Mouse (Mus musculus): ENCODE measurements around the gene Gm13698. TPM values are rescaled to one million over a fixed set of nuclear protein-coding genes. Genes with fewer than 3 reads are reported as not detected.

The Gm13698 gene
- polyA plus RNA-seq, 1 experiment = not detected

Other genes with a start within 250 kb of the Gm13698 start
- not detected in 2 replicates for gene Itgav, start 231.3 kb upstream of the Gm13698 start, polyA plus RNA-seq (2012; ENCODE audit: insufficient read depth, insufficient read length, low replicate concordance, missing spikeins)
- gene Fam171b, start 143.1 kb upstream of the Gm13698 start, polyA plus RNA-seq (2012; ENCODE audit: insufficient read depth, insufficient read length, low replicate concordance, missing spikeins) = 72.0 and 217 TPM in 2 replicates
- gene Zswim2, start 14.5 kb upstream of the Gm13698 start, polyA plus RNA-seq (2012; ENCODE audit: insufficient read depth, insufficient read length, low replicate concordance, missing spikeins) = not detected in 2 replicates
- not detected in 2 replicates for gene Gm13693, start 5.8 kb downstream of the Gm13698 start, polyA plus RNA-seq (2012; ENCODE audit: insufficient read depth, insufficient read length, low replicate concordance, missing spikeins)
- not detected in 2 replicates for gene Gm13695, start 11.6 kb downstream of the Gm13698 start, polyA plus RNA-seq (2012; ENCODE audit: insufficient read depth, insufficient read length, low replicate concordance, missing spikeins)
- not detected in 2 replicates for gene Gm13696, start 17.4 kb downstream of the Gm13698 start, polyA plus RNA-seq (2012; ENCODE audit: insufficient read depth, insufficient read length, low replicate concordance, missing spikeins)
- gene Gm13694, start 23.2 kb downstream of the Gm13698 start, polyA plus RNA-seq (2012; ENCODE audit: insufficient read depth, insufficient read length, low replicate concordance, missing spikeins) = not detected in 2 replicates
- gene Gm13697, start 29.1 kb downstream of the Gm13698 start, polyA plus RNA-seq (2012; ENCODE audit: insufficient read depth, insufficient read length, low replicate concordance, missing spikeins) = not detected in 2 replicates
- not detected in 2 replicates for gene Gm13691, start 34.9 kb downstream of the Gm13698 start, polyA plus RNA-seq (2012; ENCODE audit: insufficient read depth, insufficient read length, low replicate concordance, missing spikeins)

Data from olfactory bulb, adult 2 months (tissue).